Mouse (Mus musculus) neural tube, embryonic 11.5 days (tissue): ENCODE data around the gene Aldh18a1. TPM values are rescaled to one million over a fixed set of nuclear protein-coding genes. Genes with fewer than 3 reads are reported as not detected.
A peak's percentile ranks its signal among the peaks of the same experiment; 100 is the strongest.

Experiments used
- ATAC-seq: fragments of 200-750 bp; cut with Nextera tagmentation; 2 replicates; pipeline ENCODE4 v1.8.0; 2017; ENCODE audit warnings: moderate number of reproducible peaks, mild to moderate bottlenecking, moderate TSS enrichment, moderate library complexity; ENCODE audit not compliant: insufficient read depth, low FRiP score, low TSS enrichment
- DNase-seq: peaks from one replicate; pipeline ENCODE4 v3.0.0-alpha.2; 2015; ENCODE audit warnings: low spot score
- H3K27ac ChIP-seq: fragments of 300-500 bp; sonication (generic); 2 replicates; pipeline ENCODE4 v1.5.1; 2014; ENCODE audit warnings: low read depth, mild to moderate bottlenecking, low read length
- H3K27me3 ChIP-seq: fragments of 300-500 bp; sonication (generic); 2 replicates; pipeline ENCODE4 v1.6.1; 2014; ENCODE audit warnings: mild to moderate bottlenecking, low read length, mixed read lengths; ENCODE audit not compliant: control insufficient read depth, insufficient read depth
- H3K36me3 ChIP-seq: fragments of 300-500 bp; sonication (generic); 2 replicates; pipeline ENCODE4 v1.6.1; 2014; ENCODE audit warnings: mild to moderate bottlenecking, low read length, moderate library complexity, mixed read lengths; ENCODE audit not compliant: control insufficient read depth, insufficient read depth
- H3K4me1 ChIP-seq: fragments of 300-500 bp; sonication (generic); 2 replicates; pipeline ENCODE4 v1.6.1; 2014; ENCODE audit warnings: low read length, mixed read lengths; ENCODE audit not compliant: control insufficient read depth, insufficient read depth
- H3K4me2 ChIP-seq: fragments of 300-500 bp; sonication (generic); 2 replicates; pipeline ENCODE4 v1.6.1; 2014; ENCODE audit warnings: low read depth, mild to moderate bottlenecking, moderate library complexity
- H3K4me3 ChIP-seq: fragments of 300-500 bp; sonication (generic); 2 replicates; pipeline ENCODE4 v1.5.1; 2014; ENCODE audit warnings: low read depth, low read length
- H3K9ac ChIP-seq: fragments of 300-500 bp; sonication (generic); 2 replicates; pipeline ENCODE4 v1.6.1; 2014; ENCODE audit warnings: mild to moderate bottlenecking, low read length
- H3K9me3 ChIP-seq: fragments of 300-500 bp; sonication (generic); 2 replicates; pipeline ENCODE4 v1.6.1; 2016; ENCODE audit warnings: low read length; ENCODE audit not compliant: control insufficient read depth
- WGBS: fragments of 180-500 bp; shearing (Covaris S2); extraction: QIAGEN DNeasy Blood & Tissue Kit; methylation state at CpG from one replicate; pipeline ENCODE4 v1.1.7; 2014; 5-methylcytosine and 5-hydroxymethylcytosine counted together
- polyA plus RNA-seq: library from polyadenylated mRNA; unstranded; fragments of >200 nt; fragmentation: Nextera tagmentation; extraction: Ambion mirVana; gene quantifications from 2 replicates; pipeline ENCODE4 v1.2.1, GENCODE M21; 2014

Gene Aldh18a1
- polyA plus RNA-seq, 1 experiment from 2014 or later: 78.2 TPM

- no peaks in the 10 kb centered on the region for H3K27me3 ChIP-seq
- no peak overlapping the region for H3K27ac ChIP-seq
- H3K4me1 ChIP-seq: no peaks in the 10 kb centered on the region
- no peak overlapping the region for H3K4me3 ChIP-seq
- WGBS: 89% methylated on average over 14 of the region's 14 CpGs
- H3K4me2 ChIP-seq: no peak overlapping the region
- no peaks in the 10 kb centered on the region for H3K9me3 ChIP-seq
- H3K9ac ChIP-seq: no peak overlapping the region
- ATAC-seq (no peak), DNase-seq (no peak)
- H3K36me3 ChIP-seq: peaks cover 19% of the 10 kb centered on the region
Measured at GRCm38 (mm10) chr19:40553014-40553789, 35.1 kb downstream of the Aldh18a1 start.

GRCm38 (mm10) chr19:40549516-40550135 is 38.6 kb downstream of the Aldh18a1 start:
- H3K27ac ChIP-seq: no peak overlapping the region
- H3K4me3 ChIP-seq: no peak overlapping the region
- 61% methylated on average over 6 of the region's 6 CpGs for WGBS
- ATAC-seq (no peak), DNase-seq (no peak)
- H3K9me3 ChIP-seq: no peaks in the 10 kb centered on the region
- peaks cover 7% of the 10 kb centered on the region for H3K36me3 ChIP-seq
- H3K4me2 ChIP-seq: no peak overlapping the region
- H3K4me1 ChIP-seq: no peaks in the 10 kb centered on the region
- no peaks in the 10 kb centered on the region for H3K27me3 ChIP-seq
- no peak overlapping the region for H3K9ac ChIP-seq

GRCm38 (mm10) chr19:40548796-40549515 is 39.3 kb downstream of the Aldh18a1 start:
- Histone ChIP-seq H3K4me1 (no peaks in the 10 kb centered on the region), H3K4me3 (no peak overlapping the region), H3K9ac (no peak overlapping the region), H3K27me3 (no peaks in the 10 kb centered on the region), H3K4me2 (no peak overlapping the region), H3K9me3 (no peaks in the 10 kb centered on the region), H3K27ac (no peak overlapping the region), H3K36me3 (peaks cover 4% of the 10 kb centered on the region; the same call in 1 of the 2 replicates)
- ATAC-seq: no peak
- no peak for DNase-seq
- 25% methylated on average over 5 of the region's 5 CpGs for WGBS

DNA sequence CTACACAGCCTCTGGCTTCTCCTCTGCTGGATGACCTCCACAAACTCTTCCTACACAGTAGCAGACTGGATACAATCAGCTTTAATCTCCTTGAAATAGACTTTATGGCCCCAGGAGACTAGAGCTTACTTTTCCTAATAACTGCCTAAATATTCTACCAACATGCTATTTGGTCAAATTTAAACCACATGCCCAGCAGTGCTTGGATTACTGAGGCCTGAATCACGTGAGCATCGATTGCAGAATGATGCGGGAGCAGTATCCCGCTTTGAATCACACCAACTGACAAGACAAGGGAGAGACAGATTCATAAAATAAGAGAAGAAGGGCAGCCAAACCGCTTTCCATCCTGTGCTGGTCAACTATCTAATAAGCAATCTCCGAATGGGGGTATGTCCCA is 39.9 kb downstream of the Aldh18a1 start:
- no peak for DNase-seq
- Histone ChIP-seq H3K27me3 (no peaks in the 10 kb centered on the region), H3K9me3 (no peaks in the 10 kb centered on the region), H3K36me3 (peaks cover 4% of the 10 kb centered on the region; the same call in 1 of the 2 replicates), H3K4me1 (no peaks in the 10 kb centered on the region), H3K4me2 (no peak overlapping the region), H3K9ac (no peak overlapping the region), H3K27ac (no peak overlapping the region), H3K4me3 (no peak overlapping the region)
- WGBS: 83% methylated on average over 6 of the region's 6 CpGs
- no peak for ATAC-seq

DNA sequence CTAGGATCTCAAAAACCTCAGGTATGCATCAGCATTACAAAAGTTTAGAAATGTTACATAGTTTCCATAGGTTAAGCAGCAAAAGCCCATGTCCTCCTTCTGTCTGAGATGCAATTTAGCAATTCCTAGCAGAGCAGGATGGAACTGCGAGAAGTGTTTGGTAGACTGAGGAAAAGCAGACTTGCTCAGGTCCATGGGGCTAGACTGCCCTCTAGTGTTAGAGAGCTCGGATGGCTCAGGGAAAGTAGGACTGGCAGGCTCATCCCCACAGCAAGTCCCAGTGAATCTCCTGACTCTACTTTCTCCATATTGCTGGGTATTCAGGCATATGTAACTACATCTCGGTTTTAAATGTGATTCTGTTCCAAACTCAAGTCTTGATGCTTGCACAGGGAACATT is 43.4 kb downstream of the Aldh18a1 start:
- WGBS: 20% methylated on average over 3 of the region's 3 CpGs
- peak; percentile 58; the same call in 1 of the 2 replicates for ATAC-seq
- H3K9ac ChIP-seq: no peak overlapping the region
- no peak overlapping the region for H3K4me3 ChIP-seq
- H3K36me3 ChIP-seq: no peaks in the 10 kb centered on the region
- H3K4me1 ChIP-seq: no peaks in the 10 kb centered on the region
- no peak overlapping the region for H3K27ac ChIP-seq
- peak; percentile 76 for DNase-seq
- H3K4me2 ChIP-seq: no peak overlapping the region
- H3K9me3 ChIP-seq: no peaks in the 10 kb centered on the region
- H3K27me3 ChIP-seq: no peaks in the 10 kb centered on the region

DNA sequence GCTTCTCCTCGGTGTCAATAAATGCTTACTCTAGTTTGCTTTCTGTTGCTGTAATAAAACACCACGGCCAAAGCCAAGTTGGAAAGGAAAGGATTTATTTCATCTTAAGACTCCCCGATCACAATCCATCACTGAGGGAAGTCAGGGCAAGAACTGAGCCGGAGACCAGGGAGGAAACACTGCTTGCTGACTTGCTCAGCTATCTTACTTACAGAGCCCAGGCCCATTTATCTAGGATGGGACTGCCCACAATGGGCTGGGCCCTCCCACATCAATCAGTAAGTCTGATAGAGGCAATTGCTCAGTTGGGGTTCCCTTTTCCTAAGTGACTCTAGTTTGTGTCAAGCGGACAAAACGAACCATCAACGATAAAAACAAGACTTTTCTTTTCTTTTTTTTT is 45.5 kb downstream of the Aldh18a1 start:
- no peak for DNase-seq
- ATAC-seq: no peak
- Histone ChIP-seq H3K9me3 (no peaks in the 10 kb centered on the region), H3K4me3 (no peak overlapping the region), H3K27me3 (no peaks in the 10 kb centered on the region), H3K27ac (no peak overlapping the region), H3K4me1 (no peaks in the 10 kb centered on the region), H3K4me2 (no peak overlapping the region), H3K36me3 (no peaks in the 10 kb centered on the region), H3K9ac (no peak overlapping the region)
- WGBS: 86% methylated on average over 7 of the region's 7 CpGs

GRCm38 (mm10) chr19:40536526-40536925 is 51.7 kb downstream of the Aldh18a1 start:
- no peaks in the 10 kb centered on the region for H3K4me1 ChIP-seq
- 85% methylated on average over 6 of the region's 6 CpGs for WGBS
- H3K27me3 ChIP-seq: no peaks in the 10 kb centered on the region

DNA sequence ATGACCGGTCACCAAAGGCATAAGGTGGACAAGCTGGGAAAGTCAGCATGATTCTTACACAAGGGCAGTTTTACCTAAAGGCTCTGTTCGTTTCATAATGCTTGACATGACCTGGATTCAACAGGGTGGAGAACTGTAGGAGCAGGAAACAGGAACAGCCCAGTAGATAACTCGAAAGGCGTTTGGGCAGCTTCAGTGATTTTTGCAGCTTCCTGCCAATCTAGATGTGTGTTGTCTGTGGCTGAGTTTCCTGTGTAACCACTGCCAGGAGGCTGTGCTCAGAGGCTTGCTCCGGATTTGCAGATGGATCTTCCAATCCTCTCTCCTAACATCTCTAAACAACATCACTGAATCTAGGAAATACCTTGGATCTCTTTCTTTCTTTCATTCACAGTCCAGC is 55.7 kb downstream of the Aldh18a1 start:
- Histone ChIP-seq H3K27ac (no peak overlapping the region), H3K4me3 (no peak overlapping the region), H3K4me2 (no peak overlapping the region), H3K4me1 (no peaks in the 10 kb centered on the region), H3K9ac (no peak overlapping the region), H3K36me3 (no peaks in the 10 kb centered on the region), H3K27me3 (no peaks in the 10 kb centered on the region), H3K9me3 (no peaks in the 10 kb centered on the region)
- DNase-seq: no peak
- ATAC-seq: no peak
- WGBS: 92% methylated on average over 5 of the region's 5 CpGs

More at GRCm38 (mm10) chr19:40536526-40536925, 51.7 kb downstream of the Aldh18a1 start:
- H3K9me3 ChIP-seq: no peaks in the 10 kb centered on the region
- H3K4me3 ChIP-seq: no peak overlapping the region
- H3K4me2 ChIP-seq: no peak overlapping the region
- no peak overlapping the region for H3K9ac ChIP-seq
- H3K36me3 ChIP-seq: no peaks in the 10 kb centered on the region
- ATAC-seq: no peak
- no peak for DNase-seq
- H3K27ac ChIP-seq: no peak overlapping the region
